In genomic region chr9:119588763-119589449, GRCm38 (mm10) we compare ENCODE assay signal across 15 mouse cellular contexts. TPM values are rescaled to one million over a fixed set of nuclear protein-coding genes. Genes with fewer than 3 reads are reported as not detected.
DNase-seq lines count a peak whose midpoint lies in the region; ATAC-seq lines count a peak whose summit lies in the region.
"Had no signal": no experiment of that assay in that cellular context is flagged by ENCODE, and none has a peak within 500 bp of the region (broad histone marks: within the 10 kb centered on the region; RNA-seq: fewer than 3 reads in every experiment).

No protein-coding gene starts in this region.

- H3K4me1 ChIP-seq in heart, embryonic 11.5 days (ENCODE audit: control insufficient read depth, insufficient read depth, low read length) = peaks cover 8% of the 10 kb centered on the region
- H3K4me1 ChIP-seq in kidney, embryonic 14.5 days (ENCODE audit: control insufficient read depth, insufficient read depth, low read length) = no peaks in the 10 kb centered on the region
- H3K4me1 ChIP-seq in midbrain, embryonic 11.5 days (ENCODE audit: control insufficient read depth, insufficient read depth, low read length) = no peaks in the 10 kb centered on the region
- no peaks in the 10 kb centered on the region for H3K4me1 ChIP-seq in midbrain, embryonic 16.5 days (ENCODE audit: control insufficient read depth, insufficient read depth, low read length)
- H3K4me1 ChIP-seq in stomach, embryonic 14.5 days (ENCODE audit: control insufficient read depth, insufficient read depth, low read length) = no peaks in the 10 kb centered on the region

- no peak for DNase-seq in heart, adult 9 months (ENCODE audit: low spot score in 2 of 2)
- no peak for DNase-seq in kidney, postnatal 25 days
- DNase-seq in midbrain, embryonic 11.5 days (ENCODE audit: low spot score, missing footprints) = peak; percentile 79
- DNase-seq in adrenal gland, adult 2 months = no peak
- DNase-seq: cerebellum, postnatal 36 days; gastrocnemius, postnatal 10 days; kidney, adult 11 months; spleen, adult 18-20 months; thymus, postnatal 14 days had no signal

- no peaks in the 10 kb centered on the region for H3K36me3 ChIP-seq in heart, embryonic 11.5 days (ENCODE audit: control insufficient read depth, insufficient read depth, low read length)
- H3K36me3 ChIP-seq in kidney, embryonic 14.5 days (ENCODE audit: control insufficient read depth, insufficient read depth, low read length) = no peaks in the 10 kb centered on the region
- H3K36me3 ChIP-seq in midbrain, embryonic 11.5 days (ENCODE audit: control insufficient read depth, insufficient read depth, low read length) = no peaks in the 10 kb centered on the region
- no peaks in the 10 kb centered on the region for H3K36me3 ChIP-seq in midbrain, embryonic 16.5 days (ENCODE audit: control insufficient read depth, insufficient read depth, low read length)
- H3K36me3 ChIP-seq in stomach, embryonic 14.5 days (ENCODE audit: control insufficient read depth, insufficient read depth, low read length) = no peaks in the 10 kb centered on the region
- H3K36me3 ChIP-seq: forebrain, embryonic 10.5 days had no signal

- peak; percentile 77 for ATAC-seq in heart, embryonic 11.5 days (replicated peaks; ENCODE audit: insufficient number of reproducible peaks, low FRiP score, low TSS enrichment)
- peak; percentile 78 for ATAC-seq in kidney, embryonic 14.5 days (ENCODE audit: low FRiP score, low TSS enrichment)
- no peak for ATAC-seq in midbrain, embryonic 11.5 days (ENCODE audit: low FRiP score)
- no peak for ATAC-seq in midbrain, embryonic 16.5 days
- ATAC-seq in stomach, embryonic 14.5 days (ENCODE audit: insufficient number of reproducible peaks, insufficient read depth, low FRiP score, low read depth) = 0 out of 2 replicates have a peak, but pooled peaks have one; percentile 56

- peak overlapping the region; percentile 56 for H3K4me2 ChIP-seq in heart, embryonic 11.5 days
- peak overlapping the region; percentile 26 for H3K4me2 ChIP-seq in kidney, embryonic 14.5 days (replicated peaks; ENCODE audit: low read depth, low read length)
- no peak overlapping the region for H3K4me2 ChIP-seq in midbrain, embryonic 11.5 days
- no peak overlapping the region for H3K4me2 ChIP-seq in midbrain, embryonic 16.5 days (ENCODE audit: low read length)
- peak overlapping the region; percentile 32; the same call in 1 of the 2 replicates for H3K4me2 ChIP-seq in stomach, embryonic 14.5 days (replicated peaks; ENCODE audit: low read depth, low read length)

- WGBS in heart, embryonic 11.5 days (ENCODE audit: insufficient replicate concordance) = 21% methylated on average over 26 of the region's 26 CpGs
- WGBS in kidney, embryonic 14.5 days = 15% methylated on average over 26 of the region's 26 CpGs
- 51% methylated on average over 26 of the region's 26 CpGs for WGBS in midbrain, embryonic 11.5 days
- 46% methylated on average over 26 of the region's 26 CpGs for WGBS in midbrain, embryonic 16.5 days
- 22% methylated on average over 26 of the region's 26 CpGs for WGBS in stomach, embryonic 14.5 days

- no peak overlapping the region for H3K27ac ChIP-seq in heart, embryonic 11.5 days (ENCODE audit: low read depth, low read length)
- H3K27ac ChIP-seq in kidney, embryonic 14.5 days (ENCODE audit: low read depth, low read length) = no peak overlapping the region
- H3K27ac ChIP-seq in midbrain, embryonic 11.5 days (ENCODE audit: low read depth, low read length) = no peak overlapping the region
- H3K27ac ChIP-seq in midbrain, embryonic 16.5 days (ENCODE audit: low read length) = no peak overlapping the region
- no peak overlapping the region for H3K27ac ChIP-seq in stomach, embryonic 14.5 days (ENCODE audit: low read length)
- H3K27ac ChIP-seq: forebrain, embryonic 10.5 days; liver, embryonic 14.5 days had no signal

- H3K27me3 ChIP-seq in heart, embryonic 11.5 days (ENCODE audit: control insufficient read depth, insufficient read depth, low read length) = no peaks in the 10 kb centered on the region
- H3K27me3 ChIP-seq in kidney, embryonic 14.5 days (ENCODE audit: control insufficient read depth, insufficient read depth, low read length) = peaks cover 4% of the 10 kb centered on the region; the same call in 1 of the 2 replicates
- no peaks in the 10 kb centered on the region; the same call in 1 of the 2 replicates for H3K27me3 ChIP-seq in midbrain, embryonic 11.5 days (ENCODE audit: control insufficient read depth, insufficient read depth, low read length)
- H3K27me3 ChIP-seq in midbrain, embryonic 16.5 days (ENCODE audit: control insufficient read depth, insufficient read depth, low read depth, low read length) = peaks cover 14% of the 10 kb centered on the region
- H3K27me3 ChIP-seq in stomach, embryonic 14.5 days (ENCODE audit: control insufficient read depth, insufficient read depth, low read length) = no peaks in the 10 kb centered on the region

- H3K9me3 ChIP-seq in heart, embryonic 11.5 days (replicated peaks; ENCODE audit: control insufficient read depth, low read length) = no peaks in the 10 kb centered on the region
- H3K9me3 ChIP-seq in kidney, embryonic 14.5 days (ENCODE audit: control insufficient read depth, low read length) = no peaks in the 10 kb centered on the region
- no peaks in the 10 kb centered on the region for H3K9me3 ChIP-seq in midbrain, embryonic 11.5 days (ENCODE audit: control insufficient read depth, low read length)
- no peaks in the 10 kb centered on the region for H3K9me3 ChIP-seq in midbrain, embryonic 16.5 days (replicated peaks; ENCODE audit: control insufficient read depth, low read length, poor library complexity, severe bottlenecking)
- no peaks in the 10 kb centered on the region for H3K9me3 ChIP-seq in stomach, embryonic 14.5 days (ENCODE audit: control insufficient read depth, low read depth, low read length)
- H3K9me3 ChIP-seq: forebrain, embryonic 10.5 days had no signal

- H3K9ac ChIP-seq in heart, embryonic 11.5 days (ENCODE audit: low read depth, low read length) = peak overlapping the region; percentile 39; the same call in 1 of the 2 replicates
- H3K9ac ChIP-seq in kidney, embryonic 14.5 days (ENCODE audit: low read depth, low read length) = 0 out of 2 replicates have a peak overlapping the region, but pooled peaks have one; percentile 12
- no peak overlapping the region for H3K9ac ChIP-seq in midbrain, embryonic 11.5 days (ENCODE audit: low read length)
- no peak overlapping the region for H3K9ac ChIP-seq in midbrain, embryonic 16.5 days (ENCODE audit: low read depth, low read length)
- no peak overlapping the region; the same call in 1 of the 2 replicates for H3K9ac ChIP-seq in stomach, embryonic 14.5 days (replicated peaks; ENCODE audit: low read depth, low read length)
- H3K9ac ChIP-seq: liver, embryonic 14.5 days had no signal

- peak overlapping the region; percentile 17 for H3K4me3 ChIP-seq in heart, embryonic 11.5 days (ENCODE audit: low read depth, low read length)
- H3K4me3 ChIP-seq in kidney, embryonic 14.5 days (ENCODE audit: low read length) = 0 out of 2 replicates have a peak overlapping the region, but pooled peaks have one; percentile 2
- no peak overlapping the region for H3K4me3 ChIP-seq in midbrain, embryonic 11.5 days (ENCODE audit: low read depth, low read length)
- H3K4me3 ChIP-seq in midbrain, embryonic 16.5 days (ENCODE audit: low read depth, low read length) = no peak overlapping the region
- H3K4me3 ChIP-seq in stomach, embryonic 14.5 days (ENCODE audit: low read depth, low read length) = no peak overlapping the region
- H3K4me3 ChIP-seq: forebrain, embryonic 10.5 days had no signal

RNA-seq across cellular contexts. Expression of gene Scn5a, which starts 10.1 kb away (rescaled TPM):
- polyA plus RNA-seq in heart, embryonic 11.5 days (2014; fragmentation: Nextera tagmentation; extraction: Ambion mirVana) = 8.0 and 8.6 TPM in 2 replicates
- polyA plus RNA-seq in kidney, embryonic 14.5 days (2014; fragmentation: Nextera tagmentation; extraction: Ambion mirVana) = 0.03 and 0.27 TPM in 2 replicates
- 0.16 TPM in 1 of 2 replicates, not detected in the other for polyA plus RNA-seq in midbrain, embryonic 11.5 days (2014; fragmentation: Nextera tagmentation; extraction: Ambion mirVana)
- 0.29 and 0.40 TPM in 2 replicates for polyA plus RNA-seq in midbrain, embryonic 16.5 days (2015; fragmentation: Nextera tagmentation; extraction: Ambion mirVana)
- 0.10 and 0.25 TPM in 2 replicates for polyA plus RNA-seq in stomach, embryonic 14.5 days (2014; fragmentation: Nextera tagmentation; extraction: Ambion mirVana)
- total RNA-seq in adrenal gland, adult 2 months (2021) = under 1 TPM; 0.06 to 0.10 TPM
- polyA plus RNA-seq in adrenal gland, adult 2 months (2012; rRNA removed) = 0.19 and 0.63 TPM in 2 replicates

Comparison
In these comparisons a context has a peak if more than half of its experiments do, and no peak if none do; other contexts are left out.
1. ATAC-seq: peak in heart, embryonic 11.5 days (single experiment), kidney, embryonic 14.5 days (single experiment) and stomach, embryonic 14.5 days (single experiment); none in midbrain, embryonic 11.5 days (single experiment) and midbrain, embryonic 16.5 days (single experiment).
2. H3K4me2 ChIP-seq: peak in heart, embryonic 11.5 days (single experiment), kidney, embryonic 14.5 days (single experiment) and stomach, embryonic 14.5 days (single experiment); none in midbrain, embryonic 11.5 days (single experiment) and midbrain, embryonic 16.5 days (single experiment).
3. H3K4me3 ChIP-seq: peak in heart, embryonic 11.5 days (single experiment) and kidney, embryonic 14.5 days (single experiment); none in midbrain, embryonic 11.5 days (single experiment), midbrain, embryonic 16.5 days (single experiment) and stomach, embryonic 14.5 days (single experiment).
4. H3K9ac ChIP-seq: peak in heart, embryonic 11.5 days (single experiment) and kidney, embryonic 14.5 days (single experiment); none in midbrain, embryonic 11.5 days (single experiment), midbrain, embryonic 16.5 days (single experiment) and stomach, embryonic 14.5 days (single experiment).